Mouse (Mus musculus): Measurements from ENCODE around the gene Adamtsl5. TPM values are rescaled to one million over a fixed set of nuclear protein-coding genes. Genes with fewer than 3 reads are reported as not detected.

Gene Adamtsl5
- total and polyA plus RNA-seq, 2 experiments from 2014 or later = 1.0 to 1.2 TPM

DNA sequence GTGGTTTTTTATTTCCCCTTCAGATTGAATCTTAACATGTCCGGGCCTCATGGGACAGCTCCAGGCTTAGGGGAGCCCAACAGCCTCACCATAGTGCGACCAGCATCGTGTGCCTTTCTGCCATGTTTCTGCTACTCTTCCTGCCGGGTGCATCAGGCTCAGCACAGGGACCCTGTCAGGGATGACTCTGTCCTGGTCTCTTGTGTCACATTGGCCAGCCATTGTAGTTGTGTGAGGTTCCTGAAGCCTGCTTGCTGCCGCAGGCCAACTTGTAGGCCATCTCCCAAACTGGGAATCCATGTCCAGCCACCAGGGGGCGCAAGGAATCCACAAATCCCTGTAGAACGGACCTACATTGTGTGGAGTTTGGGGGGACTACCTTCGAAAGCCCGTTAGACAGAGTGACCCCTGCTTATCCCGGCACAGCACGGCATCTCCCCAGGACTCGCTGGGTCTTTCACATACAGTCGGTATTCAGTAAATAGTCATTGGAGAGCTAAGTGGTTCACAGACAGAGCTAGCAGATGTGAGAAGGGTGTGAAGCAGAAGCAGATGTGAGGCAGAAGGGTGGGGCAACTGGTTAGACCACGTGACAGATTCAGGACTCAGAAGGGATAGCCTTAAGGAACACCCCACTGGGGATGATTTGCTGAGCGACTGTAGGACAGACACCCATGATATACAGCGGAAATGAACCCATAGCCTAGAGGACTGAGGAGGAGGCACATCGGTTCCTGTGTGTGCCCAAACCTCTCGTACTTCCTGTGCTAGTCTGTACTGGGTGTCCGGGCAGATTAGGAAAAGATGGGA lies 8.1 kb downstream of the Adamtsl5 start:
- Histone ChIP-seq H3K36me3 (ENCODE audit: insufficient read depth, low read length) (no peaks in the 10 kb centered on the region), H3K4me2 (ENCODE audit: low read depth, low read length) (no peak overlapping the region), H3K27ac (no peak overlapping the region), H3K9ac (replicated peaks; ENCODE audit: low read length) (no peak overlapping the region), H3K4me3 (ENCODE audit: low read length) (no peak overlapping the region), H3K9me3 (ENCODE audit: low read length) (no peaks in the 10 kb centered on the region), H3K4me1 (ENCODE audit: insufficient read depth, low read length) (peaks cover 7% of the 10 kb centered on the region; the same call in 1 of the 2 replicates), H3K27me3 (ENCODE audit: insufficient read depth, low read length) (peaks cover 48% of the 10 kb centered on the region)
- peak; percentile 90 for DNase-seq (ENCODE audit: low spot score)
- 23% methylated on average over 19 of the region's 19 CpGs for WGBS
- peak; percentile 55; the same call in 1 of the 2 replicates for ATAC-seq
- peak; percentile 97 for TF ChIP-seq CTCF (IDR thresholded peaks at IDR 0.05; ENCODE audit: low read depth)

DNA sequence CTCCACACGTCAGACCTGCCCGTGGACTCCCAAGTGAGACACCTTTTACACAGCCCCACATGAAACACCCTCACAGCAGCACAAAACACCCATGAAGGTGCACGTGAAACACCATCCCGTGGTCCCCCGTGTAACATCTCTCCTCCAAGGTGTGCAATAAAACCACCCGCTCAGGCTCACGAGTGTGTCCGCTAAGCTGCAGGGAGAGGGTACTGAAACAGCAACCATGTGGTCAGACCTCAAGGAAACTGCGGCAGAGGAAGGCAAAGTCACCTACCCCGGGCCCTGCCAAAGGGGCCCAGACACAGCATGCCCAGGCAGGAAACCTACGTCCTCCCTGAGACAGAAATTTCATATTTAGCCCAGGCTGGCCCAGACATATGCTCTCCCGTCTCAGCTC lies 11.9 kb downstream of the Adamtsl5 start:
- WGBS = 91% methylated on average over 12 of the region's 12 CpGs
- ATAC-seq (no peak), DNase-seq (ENCODE audit: low spot score) (no peak)
- H3K4me3 ChIP-seq (ENCODE audit: low read length) = no peak overlapping the region
- no peaks in the 10 kb centered on the region for H3K4me1 ChIP-seq (ENCODE audit: insufficient read depth, low read length)
- no peaks in the 10 kb centered on the region for H3K36me3 ChIP-seq (ENCODE audit: insufficient read depth, low read length)
- no peak overlapping the region for H3K9ac ChIP-seq (replicated peaks; ENCODE audit: low read length)
- peaks cover 11% of the 10 kb centered on the region for H3K27me3 ChIP-seq (ENCODE audit: insufficient read depth, low read length)
- no peak overlapping the region for H3K27ac ChIP-seq
- no peak overlapping the region for H3K4me2 ChIP-seq (ENCODE audit: low read depth, low read length)
- no peak for TF ChIP-seq CTCF (IDR thresholded peaks at IDR 0.05; ENCODE audit: low read depth)
- H3K9me3 ChIP-seq (ENCODE audit: low read length) = no peaks in the 10 kb centered on the region

DNA sequence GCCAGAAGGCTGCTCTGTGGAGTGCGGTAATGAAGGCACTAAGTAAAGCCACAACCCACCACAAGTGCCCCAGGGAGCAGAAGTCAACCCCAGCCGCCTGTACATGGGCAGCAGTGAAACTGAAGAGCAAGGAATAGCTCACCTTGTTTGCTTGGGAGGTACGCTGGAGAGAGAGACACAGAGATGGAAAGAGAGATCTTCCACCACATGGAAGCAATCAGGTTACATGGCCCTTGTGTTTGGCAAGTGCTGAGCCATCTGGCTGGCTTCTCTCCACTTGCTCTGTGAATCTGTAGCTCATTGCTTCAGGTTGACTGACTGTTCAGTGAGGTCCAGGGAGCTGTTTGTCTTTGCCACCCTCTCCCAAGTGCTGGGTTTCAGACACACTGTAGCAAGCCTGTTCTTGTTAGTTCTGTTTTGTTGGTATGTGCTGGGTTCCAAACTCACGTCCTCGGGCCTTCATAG lies 15.7 kb downstream of the Adamtsl5 start:
- no peak overlapping the region for H3K4me2 ChIP-seq (ENCODE audit: low read depth, low read length)
- ATAC-seq (no peak), DNase-seq (ENCODE audit: low spot score) (peak; percentile 54)
- H3K4me3 ChIP-seq (ENCODE audit: low read length) = no peak overlapping the region
- WGBS = 72% methylated on average over 5 of the region's 5 CpGs
- no peaks in the 10 kb centered on the region for H3K27me3 ChIP-seq (ENCODE audit: insufficient read depth, low read length)
- H3K36me3 ChIP-seq (ENCODE audit: insufficient read depth, low read length) = no peaks in the 10 kb centered on the region
- peaks cover 6% of the 10 kb centered on the region for H3K4me1 ChIP-seq (ENCODE audit: insufficient read depth, low read length)
- TF ChIP-seq CTCF (IDR thresholded peaks at IDR 0.05; ENCODE audit: low read depth) = no peak
- H3K9me3 ChIP-seq (ENCODE audit: low read length) = no peaks in the 10 kb centered on the region
- peak overlapping the region; percentile 68; the same call in 1 of the 2 replicates for H3K27ac ChIP-seq
- no peak overlapping the region for H3K9ac ChIP-seq (replicated peaks; ENCODE audit: low read length)

DNA sequence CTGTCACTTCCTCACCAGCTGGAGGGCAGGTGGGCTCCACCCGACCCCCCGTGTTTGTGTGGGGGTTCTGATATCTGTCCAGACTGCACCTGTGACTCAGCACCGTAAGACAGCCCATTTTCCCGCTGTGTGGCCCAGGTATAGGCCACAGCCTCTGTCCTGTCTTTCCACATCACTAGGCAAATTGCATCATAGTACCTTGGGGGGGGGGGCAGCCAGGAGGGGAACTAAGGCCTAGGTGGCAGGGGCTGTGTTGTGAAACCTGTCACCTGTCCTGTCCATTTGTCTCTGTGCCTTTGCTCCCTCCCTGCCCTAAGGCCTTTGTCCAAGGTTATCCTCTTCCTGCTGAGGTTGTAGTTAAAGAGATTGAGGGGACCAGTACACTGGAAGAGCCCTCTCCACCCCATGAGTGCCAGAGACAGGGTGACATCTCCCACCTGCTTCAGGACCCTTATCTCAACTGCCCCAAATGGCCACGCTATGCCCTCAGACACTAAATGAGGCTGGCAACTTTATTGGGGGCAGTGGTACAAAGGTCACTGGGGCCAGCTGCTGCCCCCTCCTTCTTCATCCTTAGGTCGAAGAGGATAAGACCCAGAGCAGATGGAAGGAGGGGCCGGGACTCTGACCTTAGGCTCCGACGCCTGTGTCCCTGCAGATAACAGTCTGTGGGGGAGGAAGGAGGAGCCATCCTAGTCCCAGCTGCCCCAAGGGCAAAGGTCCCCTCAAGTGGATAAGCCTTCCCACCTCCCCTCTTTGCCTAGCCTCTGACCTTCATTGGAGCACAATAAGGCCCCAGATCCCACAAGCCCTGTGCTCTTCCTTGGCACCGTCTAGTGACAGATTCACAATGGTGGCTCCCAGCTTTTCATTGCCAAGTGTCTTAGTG lies 16.3 kb downstream of the Adamtsl5 start:
- H3K4me2 ChIP-seq (ENCODE audit: low read depth, low read length) = no peak overlapping the region
- H3K36me3 ChIP-seq (ENCODE audit: insufficient read depth, low read length) = no peaks in the 10 kb centered on the region
- peak overlapping the region; percentile 68; the same call in 1 of the 2 replicates for H3K27ac ChIP-seq
- no peak overlapping the region for H3K4me3 ChIP-seq (ENCODE audit: low read length)
- no peak for TF ChIP-seq CTCF (IDR thresholded peaks at IDR 0.05; ENCODE audit: low read depth)
- H3K9me3 ChIP-seq (ENCODE audit: low read length) = no peaks in the 10 kb centered on the region
- ATAC-seq = no peak
- peaks cover 6% of the 10 kb centered on the region for H3K4me1 ChIP-seq (ENCODE audit: insufficient read depth, low read length)
- H3K9ac ChIP-seq (replicated peaks; ENCODE audit: low read length) = no peak overlapping the region
- 61% methylated on average over 10 of the region's 10 CpGs for whole genome bisulfite sequencing
- H3K27me3 ChIP-seq (ENCODE audit: insufficient read depth, low read length) = no peaks in the 10 kb centered on the region
- peak; percentile 44 for DNase-seq (ENCODE audit: low spot score)

DNA sequence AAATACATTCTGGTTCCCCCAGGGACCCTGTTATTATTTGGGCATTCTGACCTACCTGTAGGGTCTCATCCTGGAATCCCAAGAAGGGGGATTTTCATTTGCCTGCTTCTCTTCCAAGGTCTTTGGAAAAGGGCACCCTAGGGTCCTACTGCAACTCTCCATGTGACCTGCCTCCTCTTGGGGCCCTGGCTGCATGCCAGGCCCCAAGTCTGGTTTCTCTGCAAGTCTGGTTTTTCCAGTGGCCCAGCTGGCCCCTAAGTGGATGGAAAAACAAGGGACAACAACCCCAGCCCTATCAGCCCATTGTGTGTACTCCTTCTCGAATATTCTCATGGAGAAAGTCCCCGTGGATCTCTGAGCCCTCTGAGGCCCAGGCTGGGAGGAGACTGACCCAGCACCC lies 17.3 kb downstream of the Adamtsl5 start:
- DNase-seq (ENCODE audit: low spot score) = no peak
- no peak for TF ChIP-seq CTCF (IDR thresholded peaks at IDR 0.05; ENCODE audit: low read depth)
- no peak for ATAC-seq
- Histone ChIP-seq H3K9me3 (ENCODE audit: low read length) (no peaks in the 10 kb centered on the region), H3K4me2 (ENCODE audit: low read depth, low read length) (peak overlapping the region; percentile 74), H3K36me3 (ENCODE audit: insufficient read depth, low read length) (no peaks in the 10 kb centered on the region), H3K4me1 (ENCODE audit: insufficient read depth, low read length) (peaks cover 6% of the 10 kb centered on the region), H3K4me3 (ENCODE audit: low read length) (no peak overlapping the region), H3K27ac (no peak overlapping the region), H3K9ac (replicated peaks; ENCODE audit: low read length) (no peak overlapping the region), H3K27me3 (ENCODE audit: insufficient read depth, low read length) (no peaks in the 10 kb centered on the region)
- WGBS = 72% methylated on average over 2 of the region's 2 CpGs

DNA sequence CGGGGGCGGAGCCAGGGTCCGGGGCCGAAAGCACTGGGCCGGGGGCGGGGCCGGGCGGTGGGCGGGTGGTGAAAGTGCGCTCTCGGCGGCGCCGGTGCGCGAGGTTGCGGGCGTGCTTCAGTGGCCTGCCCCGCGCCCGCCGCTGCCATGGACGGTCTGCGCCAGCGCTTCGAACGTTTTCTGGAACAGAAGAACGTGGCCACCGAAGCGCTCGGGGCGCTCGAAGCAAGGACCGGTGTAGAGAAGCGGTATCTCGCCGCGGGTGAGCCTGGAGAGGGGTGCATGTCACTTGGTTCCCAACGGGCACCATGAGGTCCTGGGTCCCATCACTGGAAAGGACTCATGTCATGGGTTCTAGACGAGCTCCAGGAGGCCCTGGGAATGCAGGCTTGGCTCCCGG lies 18.1 kb downstream of the Adamtsl5 start:
- Histone ChIP-seq H3K4me2 (ENCODE audit: low read depth, low read length) (peak overlapping the region; percentile 74), H3K4me1 (ENCODE audit: insufficient read depth, low read length) (peaks cover 6% of the 10 kb centered on the region), H3K4me3 (ENCODE audit: low read length) (peak overlapping the region; percentile 44), H3K9me3 (ENCODE audit: low read length) (no peaks in the 10 kb centered on the region), H3K27ac (no peak overlapping the region), H3K36me3 (ENCODE audit: insufficient read depth, low read length) (no peaks in the 10 kb centered on the region), H3K9ac (replicated peaks; ENCODE audit: low read length) (peak overlapping the region; percentile 50), H3K27me3 (ENCODE audit: insufficient read depth, low read length) (no peaks in the 10 kb centered on the region)
- ATAC-seq = no peak
- 2% methylated on average over 41 of the region's 41 CpGs for WGBS
- no peak for DNase-seq (ENCODE audit: low spot score)
- no peak for TF ChIP-seq CTCF (IDR thresholded peaks at IDR 0.05; ENCODE audit: low read depth)
